Mouse (Mus musculus) liver, embryonic 13.5 days (tissue): Measurements from ENCODE around the gene Nfya. TPM values are rescaled to one million over a fixed set of nuclear protein-coding genes. Genes with fewer than 3 reads are reported as not detected.

Experiments used
- ATAC-seq: fragments of 200-750 bp; cut with Nextera tagmentation; 2 replicates; pipeline ENCODE4 v1.8.0; 2017; ENCODE audit warnings: low read depth, mild to moderate bottlenecking, moderate number of reproducible peaks, moderate library complexity
- DNase-seq: peaks from one replicate; pipeline ENCODE4 v3.0.0; 2022
- H3K27ac ChIP-seq: fragments of 300-500 bp; sonication (generic); 2 replicates; pipeline ENCODE4 v1.5.1; 2015; ENCODE audit warnings: moderate library complexity, mild to moderate bottlenecking, inconsistent platforms
- H3K27me3 ChIP-seq: fragments of 300-500 bp; sonication (generic); 2 replicates; pipeline ENCODE4 v1.6.1; 2015; ENCODE audit warnings: mild to moderate bottlenecking, inconsistent platforms
- H3K36me3 ChIP-seq: fragments of 300-500 bp; sonication (generic); 2 replicates; pipeline ENCODE4 v1.6.1; 2015; ENCODE audit warnings: mild to moderate bottlenecking, inconsistent platforms
- H3K4me1 ChIP-seq: fragments of 300-500 bp; sonication (generic); replicated peaks from 2 replicates; pipeline ENCODE4 v1.6.1; 2015; ENCODE audit warnings: inconsistent platforms
- H3K4me2 ChIP-seq: fragments of 300-500 bp; sonication (generic); 2 replicates; pipeline ENCODE4 v1.6.1; 2015; ENCODE audit warnings: inconsistent platforms, mild to moderate bottlenecking, moderate library complexity
- H3K4me3 ChIP-seq: fragments of 300-500 bp; sonication (generic); replicated peaks from 2 replicates; pipeline ENCODE4 v1.5.1; 2015; ENCODE audit warnings: mild to moderate bottlenecking, inconsistent platforms
- H3K9ac ChIP-seq: fragments of 300-500 bp; sonication (generic); 2 replicates; pipeline ENCODE4 v1.6.1; 2015; ENCODE audit warnings: mild to moderate bottlenecking, inconsistent platforms
- H3K9me3 ChIP-seq: fragments of 300-500 bp; sonication (generic); replicated peaks from 2 replicates; pipeline ENCODE4 v1.6.1; 2016; ENCODE audit warnings: inconsistent platforms
- WGBS: fragments of 180-500 bp; shearing (Covaris S2); methylation state at CpG from one replicate; pipeline ENCODE4 v1.1.7; 2015; ENCODE audit not compliant: insufficient replicate concordance; 5-methylcytosine and 5-hydroxymethylcytosine counted together
- polyA plus RNA-seq: library from polyadenylated mRNA; unstranded; fragments of >200 nt; fragmentation: Nextera tagmentation; extraction: Ambion mirVana; gene quantifications from 2 replicates; pipeline ENCODE4 v1.2.1, GENCODE M21; 2015

Gene Nfya
- polyA plus RNA-seq, 1 experiment from 2014 or later = 7.2 TPM

- no peak overlapping the region for H3K4me2 ChIP-seq
- peaks cover 79% of the 10 kb centered on the region for H3K36me3 ChIP-seq
- H3K9me3 ChIP-seq = no peaks in the 10 kb centered on the region
- H3K27ac ChIP-seq = no peak overlapping the region
- ATAC-seq (no peak), DNase-seq (no peak)
- peaks cover 11% of the 10 kb centered on the region for H3K4me1 ChIP-seq
- H3K27me3 ChIP-seq = no peaks in the 10 kb centered on the region
- WGBS = 79% methylated on average over 2 of the region's 2 CpGs
- no peak overlapping the region for H3K9ac ChIP-seq
- H3K4me3 ChIP-seq = no peak overlapping the region
Observed at GRCm38 (mm10) chr17:48388666-48389065, 21.0 kb downstream of the Nfya start.

GRCm38 (mm10) chr17:48385786-48386461 is 23.8 kb downstream of the Nfya start:
- H3K4me2 ChIP-seq = no peak overlapping the region
- DNase-seq = no peak
- no peak overlapping the region for H3K4me3 ChIP-seq
- peaks cover 11% of the 10 kb centered on the region for H3K4me1 ChIP-seq
- no peak overlapping the region for H3K9ac ChIP-seq
- H3K27ac ChIP-seq = 0 out of 2 replicates have a peak overlapping the region, but pooled peaks have one; percentile 23
- peak; percentile 31; the same call in 1 of the 2 replicates for ATAC-seq
- H3K9me3 ChIP-seq = no peaks in the 10 kb centered on the region
- H3K27me3 ChIP-seq = no peaks in the 10 kb centered on the region
- H3K36me3 ChIP-seq = peaks cover 52% of the 10 kb centered on the region
- 20% methylated on average over 2 of the region's 2 CpGs for WGBS

GRCm38 (mm10) chr17:48379050-48379449 is 30.7 kb downstream of the Nfya start:
- Histone ChIP-seq H3K9me3 (no peaks in the 10 kb centered on the region), H3K4me2 (no peak overlapping the region), H3K4me1 (no peaks in the 10 kb centered on the region), H3K27ac (no peak overlapping the region), H3K4me3 (no peak overlapping the region), H3K36me3 (no peaks in the 10 kb centered on the region), H3K27me3 (0 out of 2 replicates have a peak, but pooled peaks cover 3% of the 10 kb centered on the region), H3K9ac (no peak overlapping the region)
- DNase-seq (no peak), ATAC-seq (no peak)

- Histone ChIP-seq H3K27ac (no peak overlapping the region), H3K9ac (no peak overlapping the region), H3K36me3 (no peaks in the 10 kb centered on the region), H3K9me3 (no peaks in the 10 kb centered on the region), H3K27me3 (0 out of 2 replicates have a peak, but pooled peaks cover 3% of the 10 kb centered on the region), H3K4me2 (no peak overlapping the region), H3K4me3 (no peak overlapping the region), H3K4me1 (no peaks in the 10 kb centered on the region)
- 81% methylated on average over 1 of the region's 1 CpGs for WGBS
- ATAC-seq (no peak), DNase-seq (no peak)
Observed at GRCm38 (mm10) chr17:48376102-48376501, 33.6 kb downstream of the Nfya start.

GRCm38 (mm10) chr17:48372987-48373386 is 36.7 kb downstream of the Nfya start:
- no peaks in the 10 kb centered on the region for H3K27me3 ChIP-seq
- WGBS = 71% methylated on average over 8 of the region's 8 CpGs
- H3K9ac ChIP-seq = no peak overlapping the region
- H3K4me2 ChIP-seq = no peak overlapping the region
- H3K4me1 ChIP-seq = no peaks in the 10 kb centered on the region
- H3K36me3 ChIP-seq = no peaks in the 10 kb centered on the region
- H3K9me3 ChIP-seq = no peaks in the 10 kb centered on the region
- no peak for DNase-seq
- ATAC-seq = no peak
- H3K27ac ChIP-seq = no peak overlapping the region
- H3K4me3 ChIP-seq = no peak overlapping the region

GRCm38 (mm10) chr17:48371621-48372020 is 38.1 kb downstream of the Nfya start:
- no peak overlapping the region for H3K27ac ChIP-seq
- H3K9ac ChIP-seq = no peak overlapping the region
- no peaks in the 10 kb centered on the region for H3K9me3 ChIP-seq
- no peak overlapping the region for H3K4me3 ChIP-seq
- no peaks in the 10 kb centered on the region for H3K4me1 ChIP-seq
- ATAC-seq = no peak
- no peak for DNase-seq
- H3K36me3 ChIP-seq = no peaks in the 10 kb centered on the region
- no peak overlapping the region for H3K4me2 ChIP-seq
- H3K27me3 ChIP-seq = no peaks in the 10 kb centered on the region

GRCm38 (mm10) chr17:48366806-48367205 is 42.9 kb downstream of the Nfya start:
- ATAC-seq = no peak
- no peak for DNase-seq
- Histone ChIP-seq H3K4me2 (no peak overlapping the region), H3K4me1 (peaks cover 30% of the 10 kb centered on the region), H3K27ac (no peak overlapping the region), H3K4me3 (no peak overlapping the region), H3K27me3 (no peaks in the 10 kb centered on the region), H3K9me3 (no peaks in the 10 kb centered on the region), H3K9ac (no peak overlapping the region), H3K36me3 (no peaks in the 10 kb centered on the region)
- WGBS = 79% methylated on average over 5 of the region's 5 CpGs

- Histone ChIP-seq H3K4me1 (peaks cover 42% of the 10 kb centered on the region), H3K4me3 (no peak overlapping the region), H3K27ac (no peak overlapping the region), H3K9ac (no peak overlapping the region), H3K27me3 (no peaks in the 10 kb centered on the region), H3K4me2 (no peak overlapping the region), H3K9me3 (no peaks in the 10 kb centered on the region), H3K36me3 (no peaks in the 10 kb centered on the region)
- DNase-seq (no peak), ATAC-seq (no peak)
- WGBS = 75% methylated on average over 9 of the region's 9 CpGs
Observed at GRCm38 (mm10) chr17:48365511-48366155, 44.1 kb downstream of the Nfya start.

- Histone ChIP-seq H3K4me3 (no peak overlapping the region), H3K27ac (peak overlapping the region; percentile 3; the same call in 1 of the 2 replicates), H3K9ac (peak overlapping the region; percentile 22; the same call in 1 of the 2 replicates), H3K27me3 (no peaks in the 10 kb centered on the region), H3K9me3 (no peaks in the 10 kb centered on the region), H3K4me2 (peak overlapping the region; percentile 2; the same call in 1 of the 2 replicates), H3K4me1 (peaks cover 54% of the 10 kb centered on the region), H3K36me3 (no peaks in the 10 kb centered on the region)
- DNase-seq (no peak), ATAC-seq (peak; percentile 62)
- 32% methylated on average over 6 of the region's 6 CpGs for WGBS
Observed at GRCm38 (mm10) chr17:48363421-48363965, 46.2 kb downstream of the Nfya start.

- Histone ChIP-seq H3K9me3 (no peaks in the 10 kb centered on the region), H3K27me3 (no peaks in the 10 kb centered on the region), H3K27ac (peak overlapping the region; percentile 3; the same call in 1 of the 2 replicates), H3K4me3 (no peak overlapping the region), H3K4me1 (peaks cover 54% of the 10 kb centered on the region), H3K4me2 (peak overlapping the region; percentile 2; the same call in 1 of the 2 replicates), H3K36me3 (no peaks in the 10 kb centered on the region), H3K9ac (no peak overlapping the region)
- DNase-seq (no peak), ATAC-seq (no peak)
- WGBS = 75% methylated on average over 8 of the region's 8 CpGs
Observed at GRCm38 (mm10) chr17:48362966-48363365, 46.7 kb downstream of the Nfya start.

- Histone ChIP-seq H3K27ac (no peak overlapping the region), H3K4me2 (no peak overlapping the region), H3K36me3 (no peaks in the 10 kb centered on the region), H3K9ac (no peak overlapping the region), H3K4me1 (peaks cover 54% of the 10 kb centered on the region), H3K4me3 (no peak overlapping the region), H3K9me3 (no peaks in the 10 kb centered on the region), H3K27me3 (no peaks in the 10 kb centered on the region)
- WGBS = 57% methylated on average over 3 of the region's 3 CpGs
- no peak for DNase-seq
- no peak for ATAC-seq
Observed at GRCm38 (mm10) chr17:48362346-48362745, 47.4 kb downstream of the Nfya start.
